Mouse (Mus musculus): Measurements from ENCODE around the gene Tuba3a. TPM values are rescaled to one million over a fixed set of nuclear protein-coding genes. Genes with fewer than 3 reads are reported as not detected.

The Tuba3a gene
- polyA plus RNA-seq, 1 experiment from 2014 or later = 0.56 TPM

GRCm38 (mm10) chr6:125230571-125230970, 55.3 kb downstream of the Tuba3a start:
- no peak overlapping the region for H3K27ac ChIP-seq
- no peak overlapping the region for H3K4me3 ChIP-seq (replicated peaks)
- H3K36me3 ChIP-seq = no peaks in the 10 kb centered on the region
- 65% methylated on average over 9 of the region's 9 CpGs for WGBS
- ATAC-seq (ENCODE audit: insufficient number of reproducible peaks, insufficient read depth, low FRiP score, low TSS enrichment, low read depth) = no peak
- H3K27me3 ChIP-seq = 0 out of 2 replicates have a peak, but pooled peaks cover 2% of the 10 kb centered on the region
- H3K9ac ChIP-seq (replicated peaks) = no peak overlapping the region
- H3K4me2 ChIP-seq = no peak overlapping the region
- H3K9me3 ChIP-seq = no peaks in the 10 kb centered on the region
- H3K4me1 ChIP-seq (replicated peaks) = peaks cover 22% of the 10 kb centered on the region

Small RNA genes within 50 kb of the gene (microRNA-seq; reads per million reads assigned to microRNA genes)
- gene Mir8113 = not detected

Other genes starting within 250 kb of the Tuba3a start
- gene Ing4, start 246.3 kb downstream of the Tuba3a start, polyA plus RNA-seq (2016; fragmentation: Nextera tagmentation; extraction: Ambion mirVana) = 170 and 177 TPM in 2 replicates
- 17.6 and 18.3 TPM in 2 replicates for gene Acrbp, start 236.4 kb downstream of the Tuba3a start, polyA plus RNA-seq (2016; fragmentation: Nextera tagmentation; extraction: Ambion mirVana)
- gene Lpar5, start 218.1 kb downstream of the Tuba3a start, polyA plus RNA-seq (2016; fragmentation: Nextera tagmentation; extraction: Ambion mirVana) = 0.18 and 0.20 TPM in 2 replicates
- gene Chd4, start 190.1 kb downstream of the Tuba3a start, polyA plus RNA-seq (2016; fragmentation: Nextera tagmentation; extraction: Ambion mirVana) = 106 and 109 TPM in 2 replicates
- 65.8 and 72.6 TPM in 2 replicates for gene Nop2, start 154.1 kb downstream of the Tuba3a start, polyA plus RNA-seq (2016; fragmentation: Nextera tagmentation; extraction: Ambion mirVana)
- 24.6 and 27.1 TPM in 2 replicates for gene Iffo1, start 140.8 kb downstream of the Tuba3a start, polyA plus RNA-seq (2016; fragmentation: Nextera tagmentation; extraction: Ambion mirVana)
- 2,206 and 2,264 TPM in 2 replicates for gene Gapdh, start 119.6 kb downstream of the Tuba3a start, polyA plus RNA-seq (2016; fragmentation: Nextera tagmentation; extraction: Ambion mirVana)
- gene Ncapd2, start 94.3 kb downstream of the Tuba3a start, polyA plus RNA-seq (2016; fragmentation: Nextera tagmentation; extraction: Ambion mirVana) = 224 and 227 TPM in 2 replicates
- 209 and 210 TPM in 2 replicates for gene Mrpl51, start 94.2 kb downstream of the Tuba3a start, polyA plus RNA-seq (2016; fragmentation: Nextera tagmentation; extraction: Ambion mirVana)
- gene Vamp1, start 70.5 kb downstream of the Tuba3a start, polyA plus RNA-seq (2016; fragmentation: Nextera tagmentation; extraction: Ambion mirVana) = 6.3 and 7.4 TPM in 2 replicates
- 2.0 and 2.8 TPM in 2 replicates for gene Tapbpl, start 54.2 kb downstream of the Tuba3a start, polyA plus RNA-seq (2016; fragmentation: Nextera tagmentation; extraction: Ambion mirVana)
- 2.8 and 3.0 TPM in 2 replicates for gene Cd27, start 49.0 kb downstream of the Tuba3a start, polyA plus RNA-seq (2016; fragmentation: Nextera tagmentation; extraction: Ambion mirVana)
- gene Ltbr, start 27.8 kb upstream of the Tuba3a start, polyA plus RNA-seq (2016; fragmentation: Nextera tagmentation; extraction: Ambion mirVana) = 37.3 and 38.6 TPM in 2 replicates
- gene Scnn1a, start 34.6 kb upstream of the Tuba3a start, polyA plus RNA-seq (2016; fragmentation: Nextera tagmentation; extraction: Ambion mirVana) = 1.0 and 1.3 TPM in 2 replicates
- gene Tnfrsf1a, start 63.3 kb upstream of the Tuba3a start, polyA plus RNA-seq (2016; fragmentation: Nextera tagmentation; extraction: Ambion mirVana) = 50.2 and 50.3 TPM in 2 replicates
- gene Plekhg6, start 94.8 kb upstream of the Tuba3a start, polyA plus RNA-seq (2016; fragmentation: Nextera tagmentation; extraction: Ambion mirVana) = 0.41 and 0.46 TPM in 2 replicates
- 65.5 and 71.0 TPM in 2 replicates for gene Cd9, start 208.7 kb upstream of the Tuba3a start, polyA plus RNA-seq (2016; fragmentation: Nextera tagmentation; extraction: Ambion mirVana)